Mouse (Mus musculus): ENCODE data around the gene Cdc45.

Cdc45 gene

GRCm38 (mm10) chr16:18811468-18812384 is at the start of gene Cdc45, which contains the start of gene Ufd1:
Gene Cdc45 (minus strand): TSS chr16:18811987.
Gene Ufd1 (plus strand): TSS chr16:18811779.
- TF ChIP-seq GATA4 (IDR thresholded peaks at IDR 0.05; ENCODE audit: insufficient replicate concordance, low read length) = no peak

- no peak for TF ChIP-seq GATA4 (IDR thresholded peaks at IDR 0.05; ENCODE audit: insufficient replicate concordance, low read length)
Measured at GRCm38 (mm10) chr16:18860186-18860585, 48.4 kb upstream of the Cdc45 start.

GRCm38 (mm10) chr16:18858551-18858950 is 46.8 kb upstream of the Cdc45 start:
- no peak for TF ChIP-seq GATA4 (IDR thresholded peaks at IDR 0.05; ENCODE audit: insufficient replicate concordance, low read length)

- TF ChIP-seq GATA4 (IDR thresholded peaks at IDR 0.05; ENCODE audit: insufficient replicate concordance, low read length) = no peak
Measured at GRCm38 (mm10) chr16:18846301-18846820, 34.6 kb upstream of the Cdc45 start.

GRCm38 (mm10) chr16:18838346-18838745 is 26.6 kb upstream of the Cdc45 start:
- no peak for TF ChIP-seq GATA4 (IDR thresholded peaks at IDR 0.05; ENCODE audit: insufficient replicate concordance, low read length)

- TF ChIP-seq GATA4 (IDR thresholded peaks at IDR 0.05; ENCODE audit: insufficient replicate concordance, low read length) = no peak
Measured at GRCm38 (mm10) chr16:18836468-18837208, 24.9 kb upstream of the Cdc45 start, which contains the start of the genes 2510002D24Rik and Gm28539. Gene 2510002D24Rik (plus strand): TSS chr16:18836578. Gene Gm28539 (plus strand): TSS chr16:18836584.

GRCm38 (mm10) chr16:18836073-18836467 is 24.3 kb upstream of the Cdc45 start:
- TF ChIP-seq GATA4 (IDR thresholded peaks at IDR 0.05; ENCODE audit: insufficient replicate concordance, low read length) = no peak

- no peak for TF ChIP-seq GATA4 (IDR thresholded peaks at IDR 0.05; ENCODE audit: insufficient replicate concordance, low read length)
Measured at GRCm38 (mm10) chr16:18833486-18833885, 21.7 kb upstream of the Cdc45 start.

GRCm38 (mm10) chr16:18829102-18829501 is 17.3 kb upstream of the Cdc45 start:
- no peak for TF ChIP-seq GATA4 (IDR thresholded peaks at IDR 0.05; ENCODE audit: insufficient replicate concordance, low read length)

GRCm38 (mm10) chr16:18828630-18829029 is 16.8 kb upstream of the Cdc45 start:
- no peak for TF ChIP-seq GATA4 (IDR thresholded peaks at IDR 0.05; ENCODE audit: insufficient replicate concordance, low read length)

GRCm38 (mm10) chr16:18822925-18823324 is 11.1 kb upstream of the Cdc45 start:
- no peak for TF ChIP-seq GATA4 (IDR thresholded peaks at IDR 0.05; ENCODE audit: insufficient replicate concordance, low read length)

GRCm38 (mm10) chr16:18822356-18822755 is 10.6 kb upstream of the Cdc45 start:
- no peak for TF ChIP-seq GATA4 (IDR thresholded peaks at IDR 0.05; ENCODE audit: insufficient replicate concordance, low read length)

- TF ChIP-seq GATA4 (IDR thresholded peaks at IDR 0.05; ENCODE audit: insufficient replicate concordance, low read length) = no peak
Measured at GRCm38 (mm10) chr16:18812385-18812910, 661 bp upstream of the Cdc45 start.

GRCm38 (mm10) chr16:18811032-18811431 is 755 bp downstream of the Cdc45 start:
- TF ChIP-seq GATA4 (IDR thresholded peaks at IDR 0.05; ENCODE audit: insufficient replicate concordance, low read length) = no peak

- TF ChIP-seq GATA4 (IDR thresholded peaks at IDR 0.05; ENCODE audit: insufficient replicate concordance, low read length) = no peak
Measured at GRCm38 (mm10) chr16:18809001-18809400, 2.8 kb downstream of the Cdc45 start.

Data from liver, adult (tissue).